Mouse (Mus musculus) adrenal gland, adult (tissue): ENCODE measurements around the gene Mapk10.
"Not testable (repeated sequence)": the region's sequence is repeated elsewhere in the genome, so short reads cannot be mapped to it uniquely, and the experiment has no call there.

ENCODE experiments used
- DNase-seq, 2 experiments: peaks; one replicate each; pipeline ENCODE4 v3.0.0; 2022 to 2023; ENCODE audit warnings: low spot score in 1 of 2; ENCODE audit not compliant: inconsistent age in 2 of 2

Mapk10 gene

DNA sequence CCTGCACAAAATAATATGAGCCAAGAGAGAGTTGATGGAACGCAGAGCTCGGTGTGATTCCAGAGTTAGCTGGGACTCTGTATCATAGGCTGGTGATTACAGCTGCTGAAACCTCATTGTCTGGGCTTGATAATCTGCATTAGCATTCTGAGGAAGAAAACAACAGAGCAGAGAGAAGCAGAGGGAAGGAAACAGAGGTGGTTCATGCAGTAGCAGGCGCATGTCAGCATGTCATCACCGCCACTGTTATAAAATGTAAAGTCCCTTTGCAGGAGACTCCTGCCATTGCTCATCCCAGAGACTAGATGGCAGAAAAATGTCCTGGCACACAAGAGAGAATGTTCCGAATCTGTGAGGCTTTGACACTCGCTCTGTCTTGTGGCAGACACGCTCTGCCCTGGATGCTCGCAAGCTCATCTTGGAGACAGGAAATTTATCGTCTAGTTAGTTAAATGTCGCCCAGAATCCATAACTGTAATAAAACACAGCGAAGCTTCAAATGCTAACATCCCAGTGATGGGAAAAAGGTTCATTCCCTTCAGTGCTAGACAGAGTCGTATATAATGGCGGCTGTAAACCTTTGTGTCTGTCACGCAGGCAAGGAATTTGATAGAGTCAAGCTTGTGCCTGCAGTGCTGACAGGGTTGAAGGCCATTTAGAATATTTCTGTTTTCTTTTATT lies 322.5 kb downstream of the Mapk10 start:
- DNase-seq, result no peak

GRCm38 (mm10) chr5:102875628-102876027 lies 335.5 kb downstream of the Mapk10 start:
- no peak for DNase-seq

DNA sequence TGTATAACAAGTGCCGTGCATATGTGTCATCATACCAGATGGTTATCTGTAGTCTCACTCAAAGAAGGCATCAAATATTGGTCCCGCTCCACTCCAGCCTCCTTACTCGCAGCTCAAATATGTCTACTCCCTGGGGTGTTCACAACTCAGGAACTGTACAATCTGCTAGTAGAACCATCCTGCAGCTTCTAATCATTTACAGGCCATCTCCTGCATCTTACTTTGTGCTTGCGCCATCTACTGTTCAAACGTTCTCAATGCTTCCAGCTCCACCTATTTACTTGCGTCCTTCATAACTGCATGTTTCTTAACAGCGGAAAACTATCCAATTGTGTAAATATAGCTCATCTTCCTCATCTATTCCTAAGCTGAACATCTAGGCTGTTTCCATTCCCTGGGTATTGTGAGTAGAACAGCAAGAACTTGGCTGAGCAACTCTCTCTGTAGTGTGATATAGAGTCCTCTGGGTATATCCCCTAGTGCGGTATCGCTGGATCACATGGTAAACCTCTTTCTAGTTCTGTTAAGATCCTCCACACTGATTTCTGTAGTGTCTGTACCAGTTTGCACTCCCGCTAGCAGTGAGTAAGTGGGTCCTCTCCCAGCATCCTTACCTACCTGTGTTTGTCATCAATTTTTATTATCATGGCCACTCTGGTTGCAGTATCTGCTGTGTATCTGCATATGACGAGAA lies 336.4 kb downstream of the Mapk10 start:
- DNase-seq, result peak; percentile 31 to 83

DNA sequence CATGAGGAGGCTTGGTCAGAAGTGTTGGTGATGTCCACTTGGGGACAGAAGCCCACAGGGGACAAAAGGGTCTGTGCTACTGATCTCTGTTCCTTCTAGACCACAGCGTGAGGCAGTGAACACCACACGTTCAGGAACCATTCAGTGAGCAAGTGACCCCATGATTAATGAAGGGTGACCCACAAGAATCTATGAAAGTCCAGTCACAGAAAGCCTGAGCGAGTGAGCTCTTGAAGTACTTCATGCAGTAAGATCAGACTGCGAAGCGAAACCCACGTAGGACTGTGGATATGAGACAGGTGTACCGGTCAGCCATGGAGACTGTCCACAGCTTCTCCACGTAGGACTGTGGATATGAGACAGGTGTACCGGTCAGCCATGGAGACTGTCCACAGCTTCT lies 338.1 kb downstream of the Mapk10 start:
- DNase-seq, result not testable (repeated sequence)

- no peak for DNase-seq
Measured at GRCm38 (mm10) chr5:102868196-102868595, 342.9 kb downstream of the Mapk10 start.

DNA sequence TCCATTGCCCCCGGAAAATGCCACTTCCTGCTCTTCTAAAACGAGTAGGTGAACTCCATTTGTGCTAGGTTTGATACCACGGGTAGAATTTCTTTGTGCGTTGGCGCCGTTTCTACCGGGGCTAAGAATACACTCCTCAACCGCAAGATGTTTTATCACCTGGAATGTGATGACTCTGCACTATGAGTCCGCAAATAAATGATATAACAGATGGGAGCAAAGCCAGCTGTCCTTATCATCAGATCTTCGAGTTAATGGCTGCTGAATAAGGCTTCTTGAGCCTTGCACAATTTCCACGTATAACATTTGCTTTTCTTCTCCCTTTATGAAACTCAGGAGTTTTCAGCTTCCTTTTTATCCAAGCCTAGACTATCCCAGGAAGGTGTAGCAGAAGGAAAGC lies 351.4 kb downstream of the Mapk10 start:
- DNase-seq, result no peak

- no peak for DNase-seq
Measured at GRCm38 (mm10) chr5:102858047-102858446, 353.1 kb downstream of the Mapk10 start.
